Mouse (Mus musculus) E14TG2a.4 (cell line): Measurements from ENCODE around the gene Clptm1.
A peak's percentile ranks its signal among the peaks of the same experiment; 100 is the strongest.

Source experiments
- H3K27me3 ChIP-seq: 2 replicates; pipeline ENCODE4 v1.6.1; 2014; ENCODE audit warnings: low read length, control low read depth; ENCODE audit not compliant: insufficient read depth
- H3K36me3 ChIP-seq: 2 replicates; pipeline ENCODE4 v1.6.1; 2014; ENCODE audit warnings: low read length, control low read depth; ENCODE audit not compliant: insufficient read depth
- H3K4me1 ChIP-seq: replicated peaks from 2 replicates; pipeline ENCODE4 v1.6.1; 2014; ENCODE audit warnings: low read depth, low read length, control low read depth
- H3K4me3 ChIP-seq: replicated peaks from 2 replicates; pipeline ENCODE4 v1.5.1; 2014; ENCODE audit warnings: mild to moderate bottlenecking, low read length
- H3K9me3 ChIP-seq: 2 replicates; pipeline ENCODE4 v1.6.1; 2014; ENCODE audit warnings: low read length, control low read depth
- CTCF ChIP-seq: conservative IDR thresholded peaks from 2 replicates; pipeline ENCODE4 v1.5.1; 2014; ENCODE audit warnings: low read length
- NANOG ChIP-seq: IDR thresholded peaks from 2 replicates; pipeline ENCODE4 v1.6.1; 2014; ENCODE audit warnings: borderline replicate concordance, low read length, mixed read lengths
- POU5F1 ChIP-seq: IDR thresholded peaks from 2 replicates; pipeline ENCODE4 v1.6.1; 2014; ENCODE audit warnings: low read length, borderline replicate concordance

Clptm1 gene

GRCm38 (mm10) chr7:19675824-19676223 is 11.0 kb upstream of the Clptm1 start:
- no peaks in the 10 kb centered on the region for H3K36me3 ChIP-seq
- no peaks in the 10 kb centered on the region for H3K9me3 ChIP-seq
- H3K27me3 ChIP-seq = no peaks in the 10 kb centered on the region
- peaks cover 39% of the 10 kb centered on the region for H3K4me1 ChIP-seq
- TF ChIP-seq NANOG (no peak), CTCF (no peak), POU5F1 (no peak)
- no peak overlapping the region for H3K4me3 ChIP-seq

GRCm38 (mm10) chr7:19673083-19673699 is 8.4 kb upstream of the Clptm1 start:
- Histone ChIP-seq H3K27me3 (no peaks in the 10 kb centered on the region), H3K36me3 (no peaks in the 10 kb centered on the region), H3K4me3 (no peak overlapping the region), H3K9me3 (no peaks in the 10 kb centered on the region), H3K4me1 (peaks cover 27% of the 10 kb centered on the region)
- no peak for TF ChIP-seq CTCF
- TF ChIP-seq NANOG = no peak
- no peak for TF ChIP-seq POU5F1

GRCm38 (mm10) chr7:19671511-19671910 is 6.7 kb upstream of the Clptm1 start:
- peaks cover 5% of the 10 kb centered on the region for H3K27me3 ChIP-seq
- no peaks in the 10 kb centered on the region for H3K36me3 ChIP-seq
- no peaks in the 10 kb centered on the region for H3K9me3 ChIP-seq
- TF ChIP-seq POU5F1 = no peak
- no peak for TF ChIP-seq CTCF
- no peak for TF ChIP-seq NANOG
- H3K4me3 ChIP-seq = no peak overlapping the region
- peaks cover 27% of the 10 kb centered on the region for H3K4me1 ChIP-seq

- Histone ChIP-seq H3K4me3 (peak overlapping the region; percentile 66), H3K27me3 (peaks cover 5% of the 10 kb centered on the region), H3K36me3 (no peaks in the 10 kb centered on the region), H3K4me1 (peaks cover 31% of the 10 kb centered on the region), H3K9me3 (no peaks in the 10 kb centered on the region)
- TF ChIP-seq CTCF (peak; percentile 90), NANOG (0 out of 2 replicates have a peak, but pooled peaks have one; percentile 6), POU5F1 (no peak)
These were observed 4.3 kb upstream of the Clptm1 start for GRCm38 (mm10) chr7:19668947-19669721.

- no peak for TF ChIP-seq NANOG
- no peak for TF ChIP-seq CTCF
- TF ChIP-seq POU5F1 = no peak
- no peaks in the 10 kb centered on the region for H3K9me3 ChIP-seq
- peaks cover 6% of the 10 kb centered on the region for H3K36me3 ChIP-seq
- no peak overlapping the region for H3K4me3 ChIP-seq
- peaks cover 38% of the 10 kb centered on the region for H3K4me1 ChIP-seq
- H3K27me3 ChIP-seq = peaks cover 5% of the 10 kb centered on the region
These were observed 2.6 kb upstream of the Clptm1 start for GRCm38 (mm10) chr7:19667434-19667833.

GRCm38 (mm10) chr7:19666750-19667149 is 1.9 kb upstream of the Clptm1 start:
- Histone ChIP-seq H3K9me3 (no peaks in the 10 kb centered on the region), H3K4me1 (peaks cover 45% of the 10 kb centered on the region), H3K4me3 (no peak overlapping the region), H3K27me3 (peaks cover 5% of the 10 kb centered on the region), H3K36me3 (peaks cover 13% of the 10 kb centered on the region)
- TF ChIP-seq POU5F1 = no peak
- TF ChIP-seq NANOG = no peak
- peak; percentile 27; the same call in 1 of the 2 replicates for TF ChIP-seq CTCF

GRCm38 (mm10) chr7:19664455-19664954 is 328 bp downstream of the Clptm1 start:
- peaks cover 35% of the 10 kb centered on the region for H3K36me3 ChIP-seq
- H3K4me3 ChIP-seq = peak overlapping the region; percentile 100
- H3K27me3 ChIP-seq = peaks cover 5% of the 10 kb centered on the region
- H3K9me3 ChIP-seq = no peaks in the 10 kb centered on the region
- H3K4me1 ChIP-seq = peaks cover 48% of the 10 kb centered on the region
- TF ChIP-seq POU5F1 (no peak), CTCF (no peak), NANOG (no peak)

GRCm38 (mm10) chr7:19663940-19664339 is 893 bp downstream of the Clptm1 start:
- no peak for TF ChIP-seq POU5F1
- no peak for TF ChIP-seq NANOG
- TF ChIP-seq CTCF = no peak
- peaks cover 40% of the 10 kb centered on the region for H3K36me3 ChIP-seq
- no peaks in the 10 kb centered on the region for H3K9me3 ChIP-seq
- peaks cover 5% of the 10 kb centered on the region for H3K27me3 ChIP-seq
- H3K4me1 ChIP-seq = peaks cover 43% of the 10 kb centered on the region
- peak overlapping the region; percentile 100 for H3K4me3 ChIP-seq

GRCm38 (mm10) chr7:19652614-19653013 is 12.2 kb downstream of the Clptm1 start:
- Histone ChIP-seq H3K4me3 (no peak overlapping the region), H3K9me3 (no peaks in the 10 kb centered on the region), H3K27me3 (no peaks in the 10 kb centered on the region), H3K36me3 (peaks cover 90% of the 10 kb centered on the region), H3K4me1 (peaks cover 31% of the 10 kb centered on the region)
- no peak for TF ChIP-seq POU5F1
- TF ChIP-seq CTCF = no peak
- no peak for TF ChIP-seq NANOG
